Mouse (Mus musculus) lung, adult 2 months (tissue): Measurements from ENCODE around the gene Oard1.

Source experiments
- CTCF ChIP-seq: fragments of 200-500 bp; IDR thresholded peaks from 2 replicates; pipeline ENCODE4 v1.5.1; 2011; ENCODE audit warnings: mild to moderate bottlenecking, low read length, control low read depth; ENCODE audit not compliant: insufficient read depth
- POLR2A ChIP-seq: fragments of 200-500 bp; IDR thresholded peaks from 2 replicates; pipeline ENCODE4 v1.6.1; 2011; ENCODE audit warnings: low read depth, mild to moderate bottlenecking, control low read depth, low read length, borderline replicate concordance; ENCODE audit errors: extremely low read depth

GRCm38 (mm10) chr17:48372987-48373386, 36.8 kb upstream of the Oard1 start:
- no peak for TF ChIP-seq CTCF
- no peak for TF ChIP-seq POLR2A
